Mouse (Mus musculus) ovary, adult 18-20 months (tissue): ENCODE data around the gene Vwa5b1.

Experiments
- DNase-seq: peaks from one replicate; pipeline ENCODE4 v3.0.0; 2022; ENCODE audit warnings: low spot score, mixed read lengths

Gene Vwa5b1

DNA sequence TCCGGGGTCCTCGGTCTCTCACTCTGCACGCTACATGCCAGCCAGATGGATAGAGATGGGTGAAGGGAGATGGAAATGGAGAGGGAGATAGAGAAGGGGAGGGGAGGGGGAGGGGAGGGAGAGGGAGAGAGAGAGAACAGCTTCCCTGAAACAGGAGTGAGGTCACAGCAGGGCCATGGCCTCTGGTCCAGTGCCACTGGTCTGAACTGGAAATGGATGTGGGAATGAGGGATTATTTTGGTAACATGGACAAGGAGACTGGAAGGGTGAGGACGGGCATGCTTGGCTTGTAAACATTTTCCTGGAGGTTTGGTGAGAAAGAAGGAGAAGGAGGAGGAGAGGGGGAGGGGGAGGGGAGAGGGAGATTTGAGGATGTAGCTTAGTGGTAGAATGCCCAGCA, 59.0 kb downstream of the Vwa5b1 start:
- no peak for DNase-seq

DNA sequence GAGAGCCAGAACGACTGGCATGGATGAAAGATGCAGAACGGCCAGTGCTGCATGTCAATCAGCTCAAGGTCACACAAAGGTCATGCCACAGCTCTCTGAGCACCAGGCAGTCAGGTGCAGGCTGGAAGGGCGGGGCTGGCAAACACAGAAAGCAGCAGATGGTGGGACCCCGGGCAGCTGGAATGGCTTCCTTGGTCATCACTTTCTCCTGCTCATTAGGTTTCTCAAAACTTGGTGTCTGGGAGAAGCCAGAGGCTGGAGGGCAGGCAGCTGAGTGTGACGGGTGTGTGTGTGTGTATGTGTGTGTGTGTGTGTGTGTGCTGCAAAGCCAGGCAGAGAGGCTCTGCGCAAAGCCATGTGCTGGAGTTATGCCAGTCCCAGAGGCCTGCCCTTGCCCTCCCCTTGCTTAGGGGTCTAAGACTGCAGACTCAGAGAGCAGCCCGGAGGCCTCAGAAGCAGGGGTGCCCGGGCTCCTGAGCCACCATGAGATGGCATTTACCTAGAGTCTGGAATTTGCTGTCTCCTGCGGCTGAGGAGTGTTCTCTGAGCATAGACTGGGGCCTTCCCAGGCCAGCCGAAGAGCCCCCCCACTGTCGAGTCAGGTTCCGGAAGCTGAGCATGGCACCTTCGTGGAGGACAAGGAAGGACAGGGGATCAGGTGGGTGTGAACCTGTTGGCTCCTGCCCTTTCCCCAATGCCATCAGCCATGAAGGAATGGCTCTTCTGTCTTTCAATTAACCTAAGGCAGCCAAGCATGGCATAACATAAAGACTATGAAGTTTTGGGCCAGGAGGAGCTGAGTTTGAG, 60.7 kb downstream of the Vwa5b1 start:
- no peak for DNase-seq

DNA sequence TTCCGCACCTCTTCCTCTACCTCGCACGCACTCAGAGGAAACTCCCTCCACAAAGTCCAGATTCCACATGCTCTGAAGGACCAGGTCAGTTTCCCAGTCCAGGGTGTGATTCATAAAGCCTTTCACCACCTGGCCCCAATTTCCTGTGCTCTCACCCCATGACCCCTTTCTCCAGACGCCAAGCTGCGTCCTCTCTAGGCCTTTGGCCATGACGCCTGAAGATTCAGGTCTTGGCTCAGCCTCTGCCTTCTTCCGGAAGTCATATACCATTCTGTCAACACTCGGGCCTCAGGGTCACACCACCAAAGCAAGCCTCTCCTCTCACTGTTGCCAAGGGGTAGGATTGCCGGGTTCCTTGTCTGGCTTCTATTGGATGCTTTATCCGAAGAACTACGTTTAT, 65.8 kb downstream of the Vwa5b1 start:
- DNase-seq, result peak; percentile 30

DNA sequence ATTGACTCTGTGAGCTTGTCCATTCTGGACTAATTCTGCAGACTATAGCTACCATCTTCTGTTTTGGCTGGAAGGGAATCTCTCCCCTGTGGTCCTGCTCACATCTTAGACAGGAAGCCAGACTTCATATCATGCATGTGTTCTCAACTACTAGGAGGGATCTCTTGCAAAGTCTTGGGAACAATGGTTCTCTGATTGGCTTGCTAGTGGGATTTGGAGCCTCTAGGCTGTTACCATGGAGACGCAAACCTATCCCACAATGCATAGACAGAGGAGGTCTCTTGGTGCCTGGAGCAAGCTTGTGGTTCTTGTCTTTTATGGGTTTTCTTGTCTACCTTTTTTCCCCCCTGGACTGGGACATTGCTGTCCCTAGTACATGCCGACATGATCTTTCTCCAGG, 67.4 kb downstream of the Vwa5b1 start:
- no peak for DNase-seq

DNA sequence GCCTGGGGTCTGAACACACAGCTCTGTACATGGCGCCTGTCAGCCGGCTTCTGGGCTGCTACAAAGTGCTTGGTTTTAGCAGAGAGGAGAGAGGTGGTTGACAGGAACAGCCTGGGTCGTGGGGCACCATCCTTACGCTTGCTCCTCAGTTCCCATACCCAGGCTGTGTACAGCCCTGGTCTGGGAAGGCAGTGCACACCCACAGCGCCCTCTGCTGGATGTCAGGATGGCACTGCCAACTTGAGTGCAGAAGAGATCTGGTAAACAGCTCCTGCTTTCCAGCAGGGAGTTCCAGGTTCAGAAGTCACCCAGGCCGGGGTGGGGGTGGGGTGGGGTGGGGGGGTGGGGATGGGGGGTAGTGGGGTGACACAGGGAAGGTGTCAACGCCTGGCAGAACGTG, 73.7 kb downstream of the Vwa5b1 start:
- DNase-seq, result peak; percentile 44

DNA sequence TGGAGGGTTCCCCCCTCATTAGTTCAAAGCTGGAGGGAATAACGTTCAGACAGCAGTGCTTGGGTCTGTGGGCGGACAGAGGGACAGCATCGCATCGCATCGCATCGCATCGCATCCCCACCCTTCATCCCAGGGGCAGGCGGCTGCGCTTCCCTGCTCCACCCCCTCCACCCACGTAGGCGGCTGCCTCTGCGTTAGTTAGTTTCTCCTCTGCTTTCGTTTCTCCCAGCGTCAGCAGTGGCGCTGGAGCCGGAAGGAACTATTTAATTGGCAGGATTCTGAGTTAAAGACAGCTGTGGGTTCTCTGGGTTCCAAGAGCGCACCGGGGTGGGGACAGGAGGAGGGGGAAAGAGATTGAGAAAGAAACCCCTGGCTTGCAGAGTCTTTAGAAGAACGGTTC, 80.2 kb downstream of the Vwa5b1 start:
- DNase-seq, result no peak

DNA sequence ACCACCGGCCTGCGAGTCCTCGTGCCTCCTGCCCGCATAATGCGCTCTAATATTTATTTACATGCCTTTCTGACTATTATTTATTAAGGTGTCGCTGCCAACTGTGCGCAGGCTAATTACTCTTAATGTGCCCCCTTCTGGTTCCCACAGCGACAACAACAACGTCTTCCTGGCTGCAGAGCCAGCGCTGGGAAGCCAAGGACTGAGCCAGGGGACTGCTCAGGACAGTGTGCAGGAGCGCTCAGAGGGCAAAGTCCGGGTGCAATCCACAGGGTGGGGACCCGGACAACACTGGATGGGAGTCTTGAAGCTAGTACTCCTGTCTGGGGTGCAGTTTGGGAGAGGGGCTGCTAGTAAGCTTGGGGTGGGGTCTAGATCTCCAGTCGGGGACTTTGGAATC, 80.8 kb downstream of the Vwa5b1 start:
- no peak for DNase-seq

DNA sequence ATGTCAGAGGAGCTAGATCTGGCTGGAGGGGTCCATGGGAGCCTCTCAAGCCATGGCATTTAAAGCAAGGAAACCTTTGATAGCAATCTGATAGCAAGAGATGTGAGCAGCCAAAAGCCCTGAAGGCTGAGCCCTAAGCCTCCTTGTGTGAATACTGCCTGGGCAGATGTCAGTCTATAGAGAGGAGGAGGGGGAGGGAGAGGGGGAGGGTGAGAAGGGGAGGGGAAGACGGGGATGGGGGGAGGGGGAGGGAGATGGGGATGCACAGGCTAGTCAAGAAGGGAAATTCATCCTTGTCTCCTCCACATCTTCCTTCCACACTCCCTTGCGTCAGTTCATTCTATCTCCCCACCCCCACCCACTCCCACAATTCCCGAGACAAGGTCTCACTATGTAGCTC, 81.4 kb downstream of the Vwa5b1 start:
- no peak for DNase-seq

DNA sequence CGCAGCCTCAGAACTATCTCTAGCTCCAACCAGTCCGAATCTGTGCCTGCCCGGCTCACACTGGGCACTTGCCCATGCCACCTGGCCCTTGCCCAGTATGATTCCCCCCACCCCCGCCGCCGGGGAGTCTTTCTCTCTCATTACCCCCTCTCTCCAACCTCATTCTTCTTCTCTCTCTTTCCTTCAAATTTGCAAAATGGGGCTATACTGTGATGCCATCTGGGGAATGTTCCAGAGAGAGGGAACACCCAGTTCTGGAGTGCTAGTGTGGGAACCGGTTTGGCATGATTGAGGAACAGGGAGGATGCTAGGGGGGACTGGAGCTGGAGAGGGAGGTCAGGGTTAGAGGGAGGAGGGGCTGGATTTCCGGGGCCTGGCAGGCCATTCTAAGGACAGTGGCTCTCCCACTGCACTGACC, 82.2 kb downstream of the Vwa5b1 start:
- no peak for DNase-seq

DNA sequence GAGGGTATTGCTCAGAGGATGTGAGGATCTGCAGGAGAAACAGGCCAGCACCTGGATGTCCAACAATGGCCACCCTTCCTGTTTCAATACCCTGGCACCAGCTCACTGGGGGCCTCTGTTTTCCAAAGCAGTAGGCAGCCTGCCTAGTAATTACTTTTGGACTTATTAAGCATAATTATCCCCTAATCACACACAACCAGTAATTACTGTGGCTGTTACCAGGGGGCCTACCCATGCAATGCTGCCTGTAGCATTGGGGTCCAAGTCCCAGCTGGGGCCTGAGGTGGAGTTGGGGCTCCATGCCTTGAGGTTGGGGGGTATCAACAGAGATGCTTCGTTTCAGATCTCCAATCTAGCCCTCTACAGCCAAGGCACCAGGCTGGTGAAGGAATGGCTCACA, 82.6 kb downstream of the Vwa5b1 start:
- no peak for DNase-seq

DNA sequence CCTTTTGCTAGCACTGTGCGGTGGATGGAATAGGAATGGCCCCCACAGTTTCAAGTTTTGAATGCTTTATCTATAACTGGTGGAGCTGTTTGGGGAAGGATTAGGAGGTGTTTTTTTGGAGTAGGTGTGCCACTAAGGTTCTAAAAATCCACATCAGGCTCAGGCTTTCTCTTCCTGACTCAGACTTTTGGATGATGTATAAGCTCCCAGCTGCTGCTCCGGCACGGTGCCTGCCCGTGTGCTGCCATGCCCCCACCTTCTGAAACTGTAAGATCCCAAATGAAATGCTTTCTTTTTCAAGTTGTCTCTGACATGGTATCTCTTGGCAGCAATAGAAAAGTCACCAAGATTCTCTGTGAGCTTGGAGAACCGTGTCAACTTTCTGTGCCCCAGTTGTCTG, 84.1 kb downstream of the Vwa5b1 start:
- DNase-seq, result no peak

DNA sequence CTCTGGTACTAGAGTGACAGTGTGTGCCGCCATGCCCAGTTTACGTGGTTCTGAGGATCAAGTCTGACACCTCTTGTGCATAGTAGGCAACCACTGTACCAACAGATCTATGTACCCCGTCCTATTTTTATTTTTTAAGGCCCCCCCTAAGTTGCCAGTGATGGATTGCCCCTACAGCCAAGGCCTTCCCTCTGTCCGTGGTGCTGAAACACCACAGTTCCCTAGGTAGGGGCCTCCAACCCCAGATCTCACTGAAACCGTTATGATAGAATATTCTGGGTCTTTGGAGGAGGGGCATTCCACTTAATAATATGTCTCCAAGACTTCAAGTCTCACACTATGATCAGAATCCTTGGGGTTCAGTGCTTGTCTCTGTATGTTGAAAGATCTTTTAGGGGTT, 85.1 kb downstream of the Vwa5b1 start:
- no peak for DNase-seq

DNA sequence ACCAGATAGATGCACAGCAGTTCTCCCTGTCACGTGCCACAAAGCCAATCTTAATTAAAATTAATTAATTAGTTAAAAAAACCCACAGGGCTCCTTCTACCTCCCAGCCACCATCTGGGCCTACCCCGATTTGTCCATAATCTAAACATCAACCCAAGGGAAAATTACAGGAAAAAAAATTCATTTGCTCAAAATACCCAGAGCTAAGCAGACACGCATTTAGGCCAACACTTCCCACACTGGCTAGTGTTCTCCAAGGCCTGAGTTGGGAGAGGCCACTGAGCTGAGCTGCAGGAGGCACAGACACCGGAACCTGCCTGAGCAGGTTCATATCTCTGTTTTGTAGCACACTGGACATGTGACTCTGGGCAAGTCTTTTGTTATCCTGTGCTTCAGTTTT, 86.7 kb downstream of the Vwa5b1 start:
- no peak for DNase-seq

DNA sequence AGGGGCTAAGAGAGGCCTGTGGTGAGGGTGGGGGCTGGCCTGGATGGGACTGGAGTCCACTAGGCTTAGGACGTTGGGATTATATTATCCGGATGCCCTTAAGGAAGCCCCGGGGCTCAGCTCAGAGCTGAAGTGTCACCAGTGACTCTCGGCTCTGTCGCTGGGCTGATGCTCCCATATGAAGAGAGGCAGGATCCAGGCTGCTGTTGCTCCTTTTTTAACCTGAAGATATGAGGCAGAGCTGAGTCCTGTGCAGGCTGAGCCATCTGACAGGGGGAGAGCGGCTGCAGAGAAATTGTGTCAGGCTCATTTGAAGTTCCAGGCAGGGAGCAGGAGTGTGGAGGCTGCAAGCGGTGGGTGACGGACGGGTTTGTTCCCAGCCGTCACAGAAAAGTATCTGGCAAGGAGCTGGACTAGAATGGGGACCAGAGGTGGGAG, 87.5 kb downstream of the Vwa5b1 start:
- DNase-seq, result no peak

DNA sequence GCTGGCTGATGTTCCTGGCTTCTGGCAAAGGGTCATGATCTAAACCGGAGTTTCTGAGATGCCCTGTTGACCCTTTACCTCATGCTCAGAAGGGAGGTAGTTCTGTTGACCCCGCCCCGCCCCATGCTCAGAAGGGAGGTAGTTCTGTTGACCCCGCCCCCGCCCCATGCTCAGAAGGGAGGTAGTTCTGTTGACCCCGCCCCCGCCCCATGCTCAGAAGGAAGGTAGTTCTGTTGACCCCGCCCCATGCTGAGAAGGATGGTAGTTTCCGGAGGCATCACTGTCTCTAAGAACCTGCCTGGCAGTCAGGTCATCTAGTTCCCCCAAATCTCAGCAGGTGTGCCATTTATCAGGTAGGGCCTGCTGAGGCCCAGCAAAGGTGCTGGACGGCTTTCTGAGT, 88.1 kb downstream of the Vwa5b1 start:
- no peak for DNase-seq

DNA sequence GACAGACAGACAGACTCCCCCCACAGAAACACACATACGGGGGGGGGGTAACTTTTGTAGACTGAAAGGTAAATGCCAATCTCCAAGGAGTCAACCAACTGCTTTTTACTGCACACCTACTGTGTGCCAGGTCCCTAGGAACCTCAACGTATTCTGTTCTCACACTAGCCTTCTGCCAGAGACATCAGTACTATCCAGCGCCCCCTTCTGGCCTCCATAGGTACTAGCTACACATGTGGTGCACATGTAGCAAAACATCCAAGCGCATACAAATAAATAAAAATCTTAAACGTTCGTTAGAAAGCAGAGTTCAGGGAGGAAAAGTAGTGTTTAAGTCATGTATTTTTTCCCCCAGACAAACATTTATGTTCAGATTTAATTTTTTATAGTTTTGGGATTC, 88.6 kb downstream of the Vwa5b1 start:
- DNase-seq, result no peak

DNA sequence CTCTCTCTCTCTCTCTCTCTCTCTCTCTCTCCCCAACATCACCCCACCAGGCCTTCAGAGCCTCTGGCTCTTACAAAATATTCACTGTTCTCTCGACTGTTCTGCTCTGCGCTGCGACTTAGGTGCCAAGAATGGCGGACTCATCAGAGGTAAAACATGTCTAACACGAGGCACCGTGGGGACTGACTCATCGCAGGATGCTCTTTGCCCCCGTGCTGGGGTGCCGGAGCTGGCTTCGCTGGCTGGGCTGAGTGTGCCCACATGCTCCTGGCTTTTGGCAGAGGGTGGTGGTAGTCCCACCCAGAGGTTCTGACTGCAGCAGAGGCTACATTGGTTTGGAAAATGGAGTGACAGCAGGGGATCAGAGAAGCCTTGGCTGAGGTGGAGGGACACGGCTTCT, 89.4 kb downstream of the Vwa5b1 start:
- no peak for DNase-seq

DNA sequence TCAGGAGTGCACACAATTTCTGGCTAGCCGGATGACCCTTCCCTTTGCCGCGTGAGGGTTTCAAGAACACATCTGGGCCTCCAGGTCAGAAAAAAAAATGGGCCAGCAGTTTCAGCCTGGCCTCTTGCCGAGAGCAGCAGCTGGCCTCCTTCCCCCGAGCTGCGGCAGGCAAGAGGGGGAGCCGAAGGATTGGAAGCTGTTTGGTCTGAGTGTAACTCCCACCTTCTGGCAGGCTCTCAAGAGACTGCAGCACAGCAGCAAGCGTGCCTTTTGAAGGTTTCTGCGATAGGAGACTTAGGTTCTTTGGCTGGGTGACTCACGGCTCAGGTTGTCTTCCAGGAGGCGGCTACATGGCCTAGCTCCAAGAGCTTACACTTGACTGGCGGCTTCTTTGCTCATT, 92.5 kb downstream of the Vwa5b1 start:
- DNase-seq, result peak; percentile 73

DNA sequence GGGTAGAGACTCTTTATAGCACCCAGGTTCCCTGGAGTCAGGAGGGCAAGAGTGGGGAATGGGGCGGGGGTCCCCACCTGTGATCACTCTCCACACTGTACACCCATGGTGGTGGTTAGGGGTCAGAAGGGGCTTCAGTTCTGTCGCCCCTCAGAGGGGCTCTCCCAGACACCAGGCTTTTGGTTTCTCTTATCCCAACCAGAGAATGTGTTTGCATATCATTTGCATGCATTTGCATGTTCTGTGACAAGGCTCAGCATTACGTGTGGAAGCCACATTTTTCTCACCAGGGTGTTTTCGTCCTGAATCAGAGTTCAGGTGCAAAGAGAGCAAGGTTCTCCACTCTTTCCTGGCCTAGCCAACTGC, 97.6 kb downstream of the Vwa5b1 start:
- DNase-seq, result no peak

DNA sequence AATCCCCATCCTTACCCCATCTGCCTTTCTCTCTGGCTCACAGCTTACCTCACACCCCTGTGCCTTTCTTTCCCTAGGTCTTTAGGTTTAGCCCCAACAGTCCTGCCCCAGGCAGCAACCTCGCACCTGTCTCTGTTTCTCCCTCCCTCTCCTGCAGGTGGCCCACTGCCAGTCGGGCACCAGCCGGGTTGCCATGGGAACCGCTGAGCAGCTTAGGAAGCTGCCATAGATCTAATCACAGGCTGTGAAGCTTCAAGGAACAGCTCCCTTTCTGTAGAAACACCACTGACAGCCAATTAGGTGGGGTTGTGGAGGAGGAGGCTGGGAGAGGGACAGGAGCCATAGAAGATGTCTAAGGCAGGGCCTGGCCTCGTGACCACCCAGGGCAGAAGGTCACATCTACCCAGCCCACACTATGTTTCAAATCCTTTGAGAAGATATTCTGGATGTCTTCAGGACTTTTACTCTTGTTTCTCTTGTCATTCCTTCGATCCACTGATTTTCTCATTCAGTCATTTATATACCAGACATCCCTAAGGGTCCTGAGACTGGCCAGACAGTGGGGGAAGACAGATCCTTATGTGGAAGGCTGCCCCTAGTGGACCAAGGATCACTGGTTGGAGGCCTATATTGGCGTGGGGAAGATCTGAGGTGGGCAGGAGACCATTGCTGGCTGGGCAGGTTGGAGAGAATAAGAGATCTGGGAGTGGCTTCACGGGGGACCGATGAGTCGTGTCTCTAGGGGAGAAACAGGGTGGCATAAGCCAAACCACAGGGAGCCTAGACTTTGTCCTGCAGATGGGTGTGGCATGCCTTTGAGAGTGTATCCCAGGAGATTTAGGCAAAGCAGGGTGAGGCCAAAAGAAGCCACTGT, 98.2 kb downstream of the Vwa5b1 start:
- peak; percentile 15 for DNase-seq

DNA sequence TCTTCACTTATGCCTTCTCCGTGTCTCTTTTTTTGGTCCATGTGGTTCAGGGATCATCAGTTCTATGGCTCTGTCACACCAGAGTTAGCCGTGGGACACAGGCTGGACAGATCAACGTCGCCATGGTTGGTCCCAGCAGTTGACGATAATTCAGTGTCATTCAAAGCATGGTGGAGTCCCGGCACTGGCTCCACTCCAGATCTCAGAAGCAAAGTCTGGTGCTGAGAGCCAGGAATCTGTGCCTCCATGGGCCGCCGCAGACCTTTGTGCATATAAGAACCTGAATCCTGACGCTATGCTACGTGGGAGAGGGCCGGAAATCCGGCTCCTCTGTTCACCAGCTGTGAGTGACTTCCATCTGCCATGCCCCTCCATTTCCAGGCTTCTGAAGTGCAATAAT, 100.1 kb downstream of the Vwa5b1 start:
- no peak for DNase-seq

DNA sequence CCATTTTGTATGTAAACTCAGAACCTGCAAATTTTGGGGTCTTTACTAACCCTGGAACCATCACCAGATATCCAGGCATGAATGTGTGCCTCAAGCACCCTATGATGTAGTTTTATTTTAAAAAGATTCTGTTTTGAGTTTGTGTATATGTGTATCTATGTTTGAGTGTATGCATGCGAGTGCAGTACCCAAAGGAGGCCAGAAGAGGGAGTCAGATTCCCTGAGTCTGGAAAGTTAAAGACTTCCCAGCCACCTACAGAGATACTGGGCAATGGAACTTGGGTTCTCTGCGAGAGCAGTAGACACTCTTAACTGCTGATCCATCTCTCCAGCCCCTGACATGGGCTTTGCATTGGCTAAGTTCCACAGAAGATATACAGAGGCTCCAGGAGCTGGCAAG, 101.8 kb downstream of the Vwa5b1 start:
- DNase-seq, result no peak

DNA sequence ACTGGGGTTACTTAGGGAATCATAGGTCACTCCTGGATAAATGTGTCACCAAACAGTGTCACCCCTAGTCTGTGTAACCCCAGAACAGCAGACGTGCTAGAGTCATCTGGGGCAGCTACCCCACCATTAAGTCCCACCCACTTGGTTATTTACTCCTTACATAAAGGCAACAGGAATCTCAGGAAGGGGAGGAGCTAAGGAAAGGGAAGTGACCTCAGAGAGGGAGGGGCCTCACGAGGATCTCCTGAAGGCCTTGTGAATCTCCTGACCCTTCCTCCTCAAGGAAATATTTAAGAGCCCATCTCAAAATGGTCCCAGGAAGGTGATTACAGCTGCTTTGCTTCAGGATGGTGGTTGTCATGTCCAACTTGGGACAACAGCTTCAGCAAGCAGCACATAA, 103.9 kb downstream of the Vwa5b1 start:
- DNase-seq, result no peak

DNA sequence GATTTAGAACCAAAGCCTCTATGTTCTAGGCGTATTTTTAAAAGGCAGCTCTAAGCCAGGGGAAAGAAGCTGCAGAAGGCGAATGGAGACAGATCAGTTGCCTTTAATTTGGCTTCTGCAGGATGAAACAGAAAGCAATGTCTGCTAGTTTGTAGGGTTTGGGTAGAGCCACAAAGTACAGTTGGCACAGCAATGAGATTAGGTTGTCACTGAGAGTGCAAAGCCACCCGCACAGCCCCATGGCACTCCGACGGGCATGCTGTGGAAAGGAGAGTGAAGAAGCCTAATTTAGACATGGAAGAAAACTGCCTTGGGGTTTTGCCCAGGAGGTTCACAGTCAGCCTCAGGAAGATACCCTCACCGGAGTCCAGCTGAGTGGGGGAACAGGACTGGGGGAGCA, 105.7 kb downstream of the Vwa5b1 start:
- no peak for DNase-seq
